Mouse (Mus musculus) hindbrain, embryonic 12.5 days (tissue): ENCODE measurements around the gene Lrrc32. TPM values are rescaled to one million over a fixed set of nuclear protein-coding genes. Genes with fewer than 3 reads are reported as not detected.

Experiments
- ATAC-seq: fragments of 200-750 bp; cut with Nextera tagmentation; 2 replicates; pipeline ENCODE4 v1.8.0; 2017; ENCODE audit warnings: moderate TSS enrichment; ENCODE audit not compliant: low FRiP score
- H3K27ac ChIP-seq: fragments of 300-500 bp; sonication (generic); 2 replicates; pipeline ENCODE4 v1.5.1; 2016; ENCODE audit warnings: mild to moderate bottlenecking
- H3K27me3 ChIP-seq: fragments of 300-500 bp; sonication (generic); 2 replicates; pipeline ENCODE4 v1.6.1; 2016; ENCODE audit warnings: mild to moderate bottlenecking
- H3K36me3 ChIP-seq: fragments of 300-500 bp; sonication (generic); 2 replicates; pipeline ENCODE4 v1.6.1; 2016; ENCODE audit warnings: mild to moderate bottlenecking
- H3K4me1 ChIP-seq: fragments of 300-500 bp; sonication (generic); 2 replicates; pipeline ENCODE4 v1.6.1; 2016
- H3K4me2 ChIP-seq: fragments of 300-500 bp; sonication (generic); replicated peaks from 2 replicates; pipeline ENCODE4 v1.6.1; 2016; ENCODE audit warnings: mild to moderate bottlenecking
- H3K4me3 ChIP-seq: fragments of 300-500 bp; sonication (generic); 2 replicates; pipeline ENCODE4 v1.5.1; 2016; ENCODE audit warnings: mild to moderate bottlenecking
- H3K9ac ChIP-seq: fragments of 300-500 bp; sonication (generic); 2 replicates; pipeline ENCODE4 v1.6.1; 2016; ENCODE audit warnings: mild to moderate bottlenecking, moderate library complexity
- H3K9me3 ChIP-seq: fragments of 300-500 bp; sonication (generic); replicated peaks from 2 replicates; pipeline ENCODE4 v1.6.1; 2016; ENCODE audit warnings: mild to moderate bottlenecking
- WGBS: fragments of 180-500 bp; shearing (Covaris S2); methylation state at CpG from one replicate; pipeline ENCODE4 v1.1.7; 2016; 5-methylcytosine and 5-hydroxymethylcytosine counted together
- polyA plus RNA-seq: library from polyadenylated mRNA; unstranded; fragments of >200 nt; fragmentation: Nextera tagmentation; extraction: Ambion mirVana; gene quantifications from 2 replicates; pipeline ENCODE4 v1.2.1, GENCODE M21; 2016

Gene Lrrc32
- polyA plus RNA-seq, result 4.9 and 6.3 TPM in 2 replicates

GRCm38 (mm10) chr7:98489131-98489530 is at the start of gene Lrrc32:
Lrrc32 (plus strand) TSS chr7:98489283.
- Histone ChIP-seq H3K27ac (no peak within 1 kb of the TSS), H3K9me3 (no peaks in the 10 kb centered on the region), H3K4me1 (peaks cover 15% of the 10 kb centered on the region), H3K4me3 (peak within 1 kb of the TSS; percentile 48), H3K4me2 (peak within 1 kb of the TSS; percentile 75), H3K27me3 (peaks cover 34% of the 10 kb centered on the region), H3K36me3 (no peaks in the 10 kb centered on the region), H3K9ac (peak within 1 kb of the TSS; percentile 67)
- 0 out of 2 replicates have a peak, but pooled peaks have one; percentile 14 for ATAC-seq
- WGBS, result 49% methylated on average over 6 of the region's 6 CpGs

GRCm38 (mm10) chr7:98439956-98440466 is 49.1 kb upstream of the Lrrc32 start, which contains the start of gene Gucy2d:
Gucy2d (plus strand) TSS chr7:98440416.
- Histone ChIP-seq H3K36me3 (no peaks in the 10 kb centered on the region), H3K9me3 (no peaks in the 10 kb centered on the region), H3K27me3 (no peaks in the 10 kb centered on the region), H3K4me2 (no peak within 1 kb of the TSS), H3K4me3 (no peak within 1 kb of the TSS), H3K9ac (no peak within 1 kb of the TSS), H3K4me1 (no peaks in the 10 kb centered on the region), H3K27ac (no peak within 1 kb of the TSS)
- WGBS, result 52% methylated on average over 10 of the region's 10 CpGs
- ATAC-seq, result no peak

- no peak overlapping the region for H3K9ac ChIP-seq
- no peaks in the 10 kb centered on the region for H3K9me3 ChIP-seq
- H3K27me3 ChIP-seq, result no peaks in the 10 kb centered on the region
- ATAC-seq, result no peak
- H3K4me2 ChIP-seq, result no peak overlapping the region
- H3K4me1 ChIP-seq, result no peaks in the 10 kb centered on the region
- no peak overlapping the region for H3K4me3 ChIP-seq
- no peaks in the 10 kb centered on the region for H3K36me3 ChIP-seq
- 79% methylated on average over 3 of the region's 3 CpGs for WGBS
- H3K27ac ChIP-seq, result no peak overlapping the region
Measured at GRCm38 (mm10) chr7:98446873-98447272, 42.2 kb upstream of the Lrrc32 start.

- no peaks in the 10 kb centered on the region for H3K27me3 ChIP-seq
- no peak for ATAC-seq
- no peak overlapping the region for H3K9ac ChIP-seq
- 61% methylated on average over 11 of the region's 11 CpGs for WGBS
- H3K36me3 ChIP-seq, result no peaks in the 10 kb centered on the region
- H3K27ac ChIP-seq, result no peak overlapping the region
- no peak overlapping the region for H3K4me2 ChIP-seq
- no peaks in the 10 kb centered on the region for H3K4me1 ChIP-seq
- no peaks in the 10 kb centered on the region for H3K9me3 ChIP-seq
- H3K4me3 ChIP-seq, result no peak overlapping the region
Measured at GRCm38 (mm10) chr7:98447585-98448308, 41.3 kb upstream of the Lrrc32 start.

- Histone ChIP-seq H3K27me3 (no peaks in the 10 kb centered on the region), H3K9me3 (no peaks in the 10 kb centered on the region), H3K36me3 (no peaks in the 10 kb centered on the region), H3K27ac (no peak overlapping the region), H3K4me1 (no peaks in the 10 kb centered on the region), H3K9ac (no peak overlapping the region), H3K4me2 (no peak overlapping the region), H3K4me3 (no peak overlapping the region)
- 94% methylated on average over 5 of the region's 5 CpGs for WGBS
- no peak for ATAC-seq
Measured at GRCm38 (mm10) chr7:98448309-98448630, 40.8 kb upstream of the Lrrc32 start.

GRCm38 (mm10) chr7:98449696-98450095 is 39.4 kb upstream of the Lrrc32 start:
- Histone ChIP-seq H3K4me2 (no peak overlapping the region), H3K9ac (no peak overlapping the region), H3K4me3 (no peak overlapping the region), H3K9me3 (no peaks in the 10 kb centered on the region), H3K27ac (no peak overlapping the region), H3K36me3 (no peaks in the 10 kb centered on the region), H3K4me1 (no peaks in the 10 kb centered on the region), H3K27me3 (no peaks in the 10 kb centered on the region)
- whole genome bisulfite sequencing, result 89% methylated on average over 9 of the region's 9 CpGs
- no peak for ATAC-seq

GRCm38 (mm10) chr7:98454397-98455120 is 34.5 kb upstream of the Lrrc32 start:
- no peaks in the 10 kb centered on the region for H3K27me3 ChIP-seq
- no peak for ATAC-seq
- no peaks in the 10 kb centered on the region for H3K36me3 ChIP-seq
- no peaks in the 10 kb centered on the region for H3K9me3 ChIP-seq
- 0 out of 2 replicates have a peak, but pooled peaks cover 2% of the 10 kb centered on the region for H3K4me1 ChIP-seq
- no peak overlapping the region for H3K27ac ChIP-seq
- no peak overlapping the region for H3K9ac ChIP-seq
- H3K4me3 ChIP-seq, result no peak overlapping the region
- WGBS, result 73% methylated on average over 10 of the region's 10 CpGs
- H3K4me2 ChIP-seq, result no peak overlapping the region

GRCm38 (mm10) chr7:98460319-98460718 is 28.8 kb upstream of the Lrrc32 start:
- WGBS, result 67% methylated on average over 7 of the region's 7 CpGs
- Histone ChIP-seq H3K4me2 (no peak overlapping the region), H3K27ac (peak overlapping the region; percentile 17; the same call in 1 of the 2 replicates), H3K36me3 (no peaks in the 10 kb centered on the region), H3K9ac (no peak overlapping the region), H3K4me1 (peaks cover 5% of the 10 kb centered on the region; the same call in 1 of the 2 replicates), H3K27me3 (no peaks in the 10 kb centered on the region), H3K9me3 (no peaks in the 10 kb centered on the region), H3K4me3 (no peak overlapping the region)
- ATAC-seq, result no peak

GRCm38 (mm10) chr7:98469089-98469488 is 20.0 kb upstream of the Lrrc32 start:
- H3K9ac ChIP-seq, result no peak overlapping the region
- no peaks in the 10 kb centered on the region for H3K27me3 ChIP-seq
- ATAC-seq, result no peak
- no peaks in the 10 kb centered on the region for H3K36me3 ChIP-seq
- H3K9me3 ChIP-seq, result no peaks in the 10 kb centered on the region
- 0 out of 2 replicates have a peak, but pooled peaks cover 2% of the 10 kb centered on the region for H3K4me1 ChIP-seq
- no peak overlapping the region for H3K4me2 ChIP-seq
- WGBS, result 58% methylated on average over 3 of the region's 3 CpGs
- no peak overlapping the region for H3K4me3 ChIP-seq
- no peak overlapping the region for H3K27ac ChIP-seq

- Histone ChIP-seq H3K36me3 (no peaks in the 10 kb centered on the region), H3K27ac (no peak overlapping the region), H3K9ac (no peak overlapping the region), H3K4me1 (0 out of 2 replicates have a peak, but pooled peaks cover 2% of the 10 kb centered on the region), H3K4me3 (no peak overlapping the region), H3K9me3 (no peaks in the 10 kb centered on the region), H3K27me3 (no peaks in the 10 kb centered on the region), H3K4me2 (no peak overlapping the region)
- WGBS, result 82% methylated on average over 2 of the region's 2 CpGs
- no peak for ATAC-seq
Measured at GRCm38 (mm10) chr7:98472529-98472928, 16.6 kb upstream of the Lrrc32 start.

GRCm38 (mm10) chr7:98474558-98474957 is 14.5 kb upstream of the Lrrc32 start:
- H3K4me2 ChIP-seq, result no peak overlapping the region
- no peak overlapping the region for H3K9ac ChIP-seq
- no peak overlapping the region for H3K4me3 ChIP-seq
- H3K27me3 ChIP-seq, result no peaks in the 10 kb centered on the region
- 90% methylated on average over 1 of the region's 1 CpGs for WGBS
- no peak overlapping the region for H3K27ac ChIP-seq
- no peaks in the 10 kb centered on the region for H3K9me3 ChIP-seq
- ATAC-seq, result no peak
- H3K4me1 ChIP-seq, result 0 out of 2 replicates have a peak, but pooled peaks cover 1% of the 10 kb centered on the region
- no peaks in the 10 kb centered on the region for H3K36me3 ChIP-seq

- Histone ChIP-seq H3K9me3 (no peaks in the 10 kb centered on the region), H3K27ac (no peak overlapping the region), H3K27me3 (no peaks in the 10 kb centered on the region), H3K4me1 (peaks cover 4% of the 10 kb centered on the region), H3K4me2 (no peak overlapping the region), H3K4me3 (no peak overlapping the region), H3K9ac (no peak overlapping the region), H3K36me3 (no peaks in the 10 kb centered on the region)
- ATAC-seq, result no peak
- WGBS, result 90% methylated on average over 4 of the region's 4 CpGs
Measured at GRCm38 (mm10) chr7:98477153-98477552, 11.9 kb upstream of the Lrrc32 start.
